Mouse (Mus musculus) embryonic fibroblast, embryonic 13.5 days (primary cell): ENCODE measurements at regions not wholly inside any gene's neighbourhood (a gene's known extent, or its start where the extent isn't known, plus 50 kb on each side); places are given as distances from the start of the nearest gene placed in this dataset.

ENCODE experiments used
- H3K27ac ChIP-seq: 2 replicates; pipeline ENCODE4 v1.5.1; 2012; ENCODE audit warnings: low read length, control low read depth, inconsistent platforms; ENCODE audit not compliant: insufficient read depth
- H3K4me1 ChIP-seq: 2 replicates; pipeline ENCODE4 v1.6.1; 2011; ENCODE audit warnings: low read length; ENCODE audit not compliant: control insufficient read depth, insufficient read depth
- H3K4me3 ChIP-seq: 2 replicates; pipeline ENCODE4 v1.5.1; 2011; ENCODE audit warnings: mild to moderate bottlenecking, control low read depth, low read length; ENCODE audit not compliant: insufficient read depth
- CTCF ChIP-seq: IDR thresholded peaks from 2 replicates; pipeline ENCODE4 v1.5.1; 2011; ENCODE audit warnings: mild to moderate bottlenecking, control low read depth, low read length, moderate library complexity, borderline replicate concordance; ENCODE audit not compliant: insufficient read depth
- POLR2A ChIP-seq: IDR thresholded peaks from 2 replicates; pipeline ENCODE4 v1.6.1; 2011; ENCODE audit warnings: low read depth, mild to moderate bottlenecking, control low read depth, low read length, moderate library complexity

- H3K27ac ChIP-seq = no peak overlapping the region
- no peak overlapping the region for H3K4me3 ChIP-seq
- H3K4me1 ChIP-seq = 0 out of 2 replicates have a peak, but pooled peaks cover 3% of the 10 kb centered on the region
- no peak for TF ChIP-seq POLR2A
- no peak for TF ChIP-seq CTCF
Observed at GRCm38 (mm10) chr19:6647686-6648085, 104.9 kb upstream of the Slc22a12 start.

GRCm38 (mm10) chr19:6647216-6647615, 104.4 kb upstream of the Slc22a12 start:
- TF ChIP-seq CTCF (no peak), POLR2A (no peak)
- H3K27ac ChIP-seq = no peak overlapping the region
- 0 out of 2 replicates have a peak, but pooled peaks cover 3% of the 10 kb centered on the region for H3K4me1 ChIP-seq
- no peak overlapping the region for H3K4me3 ChIP-seq

GRCm38 (mm10) chr19:6645912-6646311, 103.1 kb upstream of the Slc22a12 start:
- TF ChIP-seq POLR2A = no peak
- TF ChIP-seq CTCF = no peak
- Histone ChIP-seq H3K4me3 (no peak overlapping the region), H3K4me1 (0 out of 2 replicates have a peak, but pooled peaks cover 3% of the 10 kb centered on the region)

GRCm38 (mm10) chr19:6644871-6645270, 102.0 kb upstream of the Slc22a12 start:
- 0 out of 2 replicates have a peak, but pooled peaks cover 3% of the 10 kb centered on the region for H3K4me1 ChIP-seq
- TF ChIP-seq CTCF (no peak), POLR2A (no peak)
- H3K4me3 ChIP-seq = no peak overlapping the region
- no peak overlapping the region for H3K27ac ChIP-seq

More at GRCm38 (mm10) chr19:6645912-6646311, 103.1 kb upstream of the Slc22a12 start:
- no peak overlapping the region for H3K27ac ChIP-seq

- Histone ChIP-seq H3K4me3 (no peak overlapping the region), H3K27ac (no peak overlapping the region), H3K4me1 (0 out of 2 replicates have a peak, but pooled peaks cover 3% of the 10 kb centered on the region)
- TF ChIP-seq POLR2A (no peak), CTCF (no peak)
Observed at GRCm38 (mm10) chr19:6639681-6640080, 96.8 kb upstream of the Slc22a12 start.

- no peaks in the 10 kb centered on the region for H3K4me1 ChIP-seq
- H3K4me3 ChIP-seq = no peak overlapping the region
- H3K27ac ChIP-seq = no peak overlapping the region
- TF ChIP-seq POLR2A (no peak), CTCF (no peak)
Observed at GRCm38 (mm10) chr19:6633400-6633799, 90.6 kb upstream of the Slc22a12 start.

GRCm38 (mm10) chr19:6631817-6632216, 89.0 kb upstream of the Slc22a12 start:
- no peak overlapping the region for H3K4me3 ChIP-seq
- TF ChIP-seq POLR2A (no peak), CTCF (no peak)
- no peaks in the 10 kb centered on the region for H3K4me1 ChIP-seq
- H3K27ac ChIP-seq = no peak overlapping the region

- H3K27ac ChIP-seq = no peak overlapping the region
- TF ChIP-seq CTCF (no peak), POLR2A (no peak)
Observed at GRCm38 (mm10) chr19:6630613-6630940, 87.7 kb upstream of the Slc22a12 start.

GRCm38 (mm10) chr19:6629911-6630612, 87.2 kb upstream of the Slc22a12 start:
- no peak for TF ChIP-seq POLR2A
- TF ChIP-seq CTCF = no peak
- H3K4me3 ChIP-seq = no peak overlapping the region
- H3K27ac ChIP-seq = no peak overlapping the region
- no peaks in the 10 kb centered on the region for H3K4me1 ChIP-seq

More at GRCm38 (mm10) chr19:6630613-6630940, 87.7 kb upstream of the Slc22a12 start:
- Histone ChIP-seq H3K4me1 (no peaks in the 10 kb centered on the region), H3K4me3 (no peak overlapping the region)

GRCm38 (mm10) chr19:6625574-6625973, 82.7 kb upstream of the Slc22a12 start:
- Histone ChIP-seq H3K4me3 (no peak overlapping the region), H3K4me1 (no peaks in the 10 kb centered on the region), H3K27ac (no peak overlapping the region)
- TF ChIP-seq CTCF (no peak), POLR2A (no peak)
